Mouse (Mus musculus): ENCODE data around the gene Zbtb37.

Zbtb37 gene

GRCm38 (mm10) chr1:160978071-160978735, 56.4 kb downstream of the Zbtb37 start, which contains the start of gene Serpinc1:
Serpinc1 (plus strand) TSS chr1:160978585.
- DNase-seq (ENCODE audit: low read depth, low spot score), result no peak

- DNase-seq (ENCODE audit: low read depth, low spot score), result peak; percentile 46
These were observed 66.0 kb downstream of the Zbtb37 start for GRCm38 (mm10) chr1:160968643-160969042.

- DNase-seq (ENCODE audit: low read depth, low spot score), result peak; percentile 57
These were observed 67.4 kb downstream of the Zbtb37 start for GRCm38 (mm10) chr1:160967268-160967667.

- no peak for DNase-seq (ENCODE audit: low read depth, low spot score)
These were observed 71.5 kb downstream of the Zbtb37 start for GRCm38 (mm10) chr1:160963199-160963598.
